Mouse (Mus musculus) MEL (cell line): Measurements from ENCODE around the gene Styk1. TPM values are rescaled to one million over a fixed set of nuclear protein-coding genes. Genes with fewer than 3 reads are reported as not detected.

Source experiments
- DNase-seq: peaks from one replicate; pipeline ENCODE4 v3.0.0; 2011; ENCODE audit warnings: low read depth, low spot score
- H3K27ac ChIP-seq: 2 replicates; pipeline ENCODE4 v1.5.1; 2012; ENCODE audit warnings: low read depth, mild to moderate bottlenecking, control low read depth, low read length, moderate library complexity; ENCODE audit not compliant: control insufficient read depth
- H3K27me3 ChIP-seq, 2 experiments: fragments of 150-350 bp in 1 of 2; sonication (generic) in 1 of 2; 2 replicates each; pipeline ENCODE4 v1.6.1; 2012; ENCODE audit warnings: low read length in 2 of 2, mild to moderate bottlenecking in 2 of 2, improper control_type of control experiment in 1 of 2, moderate library complexity in 1 of 2; ENCODE audit not compliant: insufficient read depth in 2 of 2, control insufficient read depth in 1 of 2
- H3K36me3 ChIP-seq, 2 experiments: 2 replicates each; pipeline ENCODE4 v1.6.1; 2012 to 2014; ENCODE audit warnings: low read length in 2 of 2, improper control_type of control experiment in 1 of 2, inconsistent platforms in 1 of 2, mild to moderate bottlenecking in 1 of 2; ENCODE audit not compliant: insufficient read depth in 2 of 2, control insufficient read depth in 1 of 2
- H3K4me1 ChIP-seq, 2 experiments: fragments of 150-350 bp in 1 of 2; sonication (generic) in 1 of 2; 2 replicates each; pipeline ENCODE4 v1.6.1; 2012; ENCODE audit warnings: low read length in 2 of 2, improper control_type of control experiment in 1 of 2, mild to moderate bottlenecking in 1 of 2; ENCODE audit not compliant: insufficient read depth in 2 of 2, control insufficient read depth in 1 of 2
- H3K4me3 ChIP-seq, 2 experiments: fragments of 150-350 bp in 1 of 2; sonication (generic) in 1 of 2; 2 replicates each; pipeline ENCODE4 v1.5.1; 2012; ENCODE audit warnings: low read depth in 2 of 2, low read length in 2 of 2, mild to moderate bottlenecking in 2 of 2, moderate library complexity in 2 of 2, control low read depth in 1 of 2, improper control_type of control experiment in 1 of 2; ENCODE audit not compliant: control insufficient read depth in 1 of 2, insufficient read depth in 1 of 2
- H3K79me2 ChIP-seq: 2 replicates; pipeline ENCODE4 v1.6.1; 2012; ENCODE audit warnings: mild to moderate bottlenecking, low read length, moderate library complexity; ENCODE audit not compliant: control insufficient read depth, poor library complexity, insufficient read depth
- H3K9ac ChIP-seq: 2 replicates; pipeline ENCODE4 v1.6.1; 2012; ENCODE audit warnings: low read depth, mild to moderate bottlenecking, control low read depth, low read length, moderate library complexity; ENCODE audit not compliant: control insufficient read depth, poor library complexity, severe bottlenecking
- H3K9me3 ChIP-seq: fragments of 150-350 bp; sonication (generic); replicated peaks from 2 replicates; pipeline ENCODE4 v1.6.1; 2012; ENCODE audit warnings: mild to moderate bottlenecking, low read length, improper control_type of control experiment, moderate library complexity; ENCODE audit not compliant: insufficient read depth
- CHD1 ChIP-seq: IDR thresholded peaks from 2 replicates; pipeline ENCODE4 v1.6.1; 2012; ENCODE audit warnings: low read depth, mild to moderate bottlenecking, inconsistent platforms, low read length, improper control_type of control experiment
- CHD2 ChIP-seq: IDR thresholded peaks from 2 replicates; pipeline ENCODE4 v1.6.1; 2011; ENCODE audit warnings: low read length, improper control_type of control experiment
- ELF1 ChIP-seq: IDR thresholded peaks from 2 replicates; pipeline ENCODE4 v1.6.1; 2014; ENCODE audit warnings: low read depth, mild to moderate bottlenecking, inconsistent platforms, low read length, improper control_type of control experiment, moderate library complexity
- EP300 ChIP-seq, 2 experiments: IDR thresholded peaks; 2 replicates each; pipeline ENCODE4 v1.6.1; 2011; ENCODE audit warnings: improper control_type of control experiment in 2 of 2, low read length in 2 of 2, low read depth in 1 of 2, mild to moderate bottlenecking in 1 of 2
- GABPA ChIP-seq: IDR thresholded peaks from 2 replicates; pipeline ENCODE4 v1.6.1; 2012; ENCODE audit warnings: low read depth, mild to moderate bottlenecking, inconsistent platforms, low read length, improper control_type of control experiment, moderate library complexity
- HCFC1 ChIP-seq: IDR thresholded peaks from 2 replicates; pipeline ENCODE4 v1.6.1; 2012; ENCODE audit warnings: low read depth, mild to moderate bottlenecking, inconsistent platforms, low read length, improper control_type of control experiment, moderate library complexity
- JUND ChIP-seq: IDR thresholded peaks from 2 replicates; pipeline ENCODE4 v1.6.1; 2011; ENCODE audit warnings: low read depth, mild to moderate bottlenecking, improper control_type of control experiment, low read length
- MAFK ChIP-seq: IDR thresholded peaks from 2 replicates; pipeline ENCODE4 v1.6.1; 2011; ENCODE audit warnings: low read depth, mild to moderate bottlenecking, low read length, improper control_type of control experiment, borderline replicate concordance
- MEF2A ChIP-seq: IDR thresholded peaks from 2 replicates; pipeline ENCODE4 v1.6.1; 2014; ENCODE audit warnings: low read depth, mild to moderate bottlenecking, inconsistent platforms, low read length, improper control_type of control experiment; ENCODE audit not compliant: poor library complexity, insufficient replicate concordance, severe bottlenecking; ENCODE audit errors: extremely low read depth
- MYC ChIP-seq: IDR thresholded peaks from 2 replicates; pipeline ENCODE4 v1.6.1; 2011; ENCODE audit warnings: low read depth, mild to moderate bottlenecking, low read length, improper control_type of control experiment, moderate library complexity
- NELFE ChIP-seq: IDR thresholded peaks from 2 replicates; pipeline ENCODE4 v1.6.1; 2011; ENCODE audit warnings: low read depth, low read length, improper control_type of control experiment
- POLR2A ChIP-seq, 2 experiments: IDR thresholded peaks; 2 replicates each; pipeline ENCODE4 v1.6.1; 2011 to 2012; ENCODE audit warnings: low read length in 2 of 2, mild to moderate bottlenecking in 2 of 2, control low read depth in 1 of 2, improper control_type of control experiment in 1 of 2, low read depth in 1 of 2, moderate library complexity in 1 of 2; ENCODE audit not compliant: control insufficient read depth in 1 of 2, insufficient read depth in 1 of 2, poor library complexity in 1 of 2
- ZMIZ1 ChIP-seq: IDR thresholded peaks from 2 replicates; pipeline ENCODE4 v1.6.1; 2012; ENCODE audit warnings: low read depth, mild to moderate bottlenecking, inconsistent platforms, low read length, improper control_type of control experiment, moderate library complexity
- ZNF384 ChIP-seq: IDR thresholded peaks from 2 replicates; pipeline ENCODE4 v1.6.1; 2012; ENCODE audit warnings: low read depth, mild to moderate bottlenecking, inconsistent platforms, low read length, improper control_type of control experiment
- polyA plus RNA-seq, 2 experiments: library from polyadenylated mRNA; stranded (reverse) in 1 of 2; unstranded in 1 of 2; fragments of >175 nt in 1 of 2; fragments of >200 nt in 1 of 2; gene quantifications; 2 replicates each; pipeline versions ENCODE4 v1.2.1 to v1.2.4; 2012; ENCODE audit warnings: low replicate concordance in 2 of 2, low read depth in 1 of 2; ENCODE audit not compliant: insufficient read length in 2 of 2, insufficient read depth in 1 of 2, missing spikeins in 1 of 2
- total RNA-seq: library from RNA; depleted of rRNA; stranded (reverse); fragments of 300-350 nt; gene quantifications from 2 replicates; pipeline ENCODE4 v1.2.3, GENCODE M21; 2012

Styk1 gene
- total and polyA plus RNA-seq, 3 experiments, result 0.11 to 0.12 TPM; not detected in 1

GRCm38 (mm10) chr6:131362987-131363765 is 9.8 kb upstream of the Styk1 start:
- Histone ChIP-seq H3K4me3 (no peak overlapping the region), H3K4me1 (peaks cover 23 to 30% of the 10 kb centered on the region in 2 experiments), H3K9me3 (no peaks in the 10 kb centered on the region), H3K36me3 (peaks cover 22 to 41% of the 10 kb centered on the region in 2 experiments), H3K27ac (no peak overlapping the region), H3K9ac (no peak overlapping the region), H3K79me2 (no peaks in the 10 kb centered on the region), H3K27me3 (no peaks in the 10 kb centered on the region)
- TF ChIP-seq ZNF384 (peak; percentile 63; the same call in 1 of the 2 replicates), JUND (no peak)
- DNase-seq, result no peak

- H3K27ac ChIP-seq, result no peak overlapping the region
- no peak overlapping the region for H3K4me3 ChIP-seq
- H3K9me3 ChIP-seq, result no peaks in the 10 kb centered on the region
- no peaks in the 10 kb centered on the region for H3K27me3 ChIP-seq
- DNase-seq, result peak; percentile 90
- no peaks in the 10 kb centered on the region for H3K79me2 ChIP-seq
- peaks cover 22 to 24% of the 10 kb centered on the region in 2 experiments for H3K4me1 ChIP-seq
- peak; percentile 41 for TF ChIP-seq CHD2
- no peak for TF ChIP-seq GABPA
- TF ChIP-seq MAFK, result no peak
- TF ChIP-seq HCFC1, result 0 out of 2 replicates have a peak, but pooled peaks have one; percentile 53
- TF ChIP-seq EP300 (IDR thresholded peaks at IDR 0.05; ENCODE audit: low read depth in 1 of 2, low read length in 2 of 2), result 0 out of 4 replicates have a peak, but pooled peaks of 1 of the 2 experiments have one; percentile 17
- TF ChIP-seq CHD1, result no peak
- peak; percentile 49; the same call in 1 of the 2 replicates for TF ChIP-seq ELF1
- peak in 1 of 2 experiments; percentile 44; a peak in 2 of 4 replicates for TF ChIP-seq POLR2A (IDR thresholded peaks at IDR 0.05; ENCODE audit: control insufficient read depth in 1 of 2, insufficient read depth in 1 of 2, low read depth in 1 of 2, low read length in 2 of 2, poor library complexity in 1 of 2)
- no peak for TF ChIP-seq MEF2A
- TF ChIP-seq NELFE, result peak; percentile 35; the same call in 1 of the 2 replicates
- 0 out of 2 replicates have a peak, but pooled peaks have one; percentile 40 for TF ChIP-seq ZMIZ1
- 0 out of 2 replicates have a peak, but pooled peaks have one; percentile 45 for TF ChIP-seq MYC
- H3K9ac ChIP-seq, result no peak overlapping the region
- H3K36me3 ChIP-seq, result peaks cover 11 to 25% of the 10 kb centered on the region in 2 experiments
Measured at GRCm38 (mm10) chr6:131360693-131361092, 7.3 kb upstream of the Styk1 start.
